Mouse (Mus musculus) cerebellum, postnatal 14 days (tissue): Measurements from ENCODE around the gene Mapkapk5.

Experiments
- DNase-seq, 2 experiments: peaks; one replicate each; pipeline ENCODE4 v3.0.0; 2021; ENCODE audit warnings: mixed read lengths in 2 of 2

Gene Mapkapk5

DNA sequence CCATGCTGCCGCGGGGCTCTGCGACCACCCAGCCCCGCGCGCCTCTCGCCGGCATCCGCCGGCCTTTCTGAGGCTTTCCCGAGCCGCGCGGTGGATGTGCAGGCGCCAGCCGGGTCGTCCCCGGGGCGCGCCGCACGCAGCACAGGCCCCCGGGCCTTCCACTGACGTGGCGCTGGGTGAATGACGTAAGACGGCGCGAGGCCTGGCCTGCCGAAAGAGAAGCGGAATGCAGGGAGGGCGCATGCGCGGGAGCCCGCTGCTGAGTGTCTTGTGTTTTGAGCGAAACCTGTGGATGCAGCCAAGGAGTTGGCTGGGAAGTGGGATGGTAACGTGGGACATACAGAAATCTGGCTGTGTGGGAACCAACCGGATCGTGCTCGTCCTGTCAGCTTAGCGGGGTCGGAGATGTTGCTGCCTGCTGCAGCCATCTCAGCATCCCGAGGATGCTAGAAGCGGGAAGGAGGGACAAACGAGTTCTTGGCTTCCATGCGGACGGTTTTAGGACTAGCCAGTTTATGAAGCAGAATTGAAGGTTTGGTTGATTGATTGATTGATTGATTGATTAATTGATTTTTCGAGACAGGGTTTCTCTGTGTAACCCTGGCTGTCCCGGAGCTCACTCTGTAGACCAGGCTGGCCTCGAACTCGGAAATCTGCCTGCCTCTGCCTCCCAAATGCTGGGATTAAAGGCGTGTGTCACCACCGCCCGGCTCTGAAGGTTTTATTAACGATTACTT, at the start of gene Mapkapk5:
Gene Mapkapk5 (minus strand): TSS at position 113 of the 737 bp plus-strand sequence.
- peak; percentile 99 for DNase-seq

DNA sequence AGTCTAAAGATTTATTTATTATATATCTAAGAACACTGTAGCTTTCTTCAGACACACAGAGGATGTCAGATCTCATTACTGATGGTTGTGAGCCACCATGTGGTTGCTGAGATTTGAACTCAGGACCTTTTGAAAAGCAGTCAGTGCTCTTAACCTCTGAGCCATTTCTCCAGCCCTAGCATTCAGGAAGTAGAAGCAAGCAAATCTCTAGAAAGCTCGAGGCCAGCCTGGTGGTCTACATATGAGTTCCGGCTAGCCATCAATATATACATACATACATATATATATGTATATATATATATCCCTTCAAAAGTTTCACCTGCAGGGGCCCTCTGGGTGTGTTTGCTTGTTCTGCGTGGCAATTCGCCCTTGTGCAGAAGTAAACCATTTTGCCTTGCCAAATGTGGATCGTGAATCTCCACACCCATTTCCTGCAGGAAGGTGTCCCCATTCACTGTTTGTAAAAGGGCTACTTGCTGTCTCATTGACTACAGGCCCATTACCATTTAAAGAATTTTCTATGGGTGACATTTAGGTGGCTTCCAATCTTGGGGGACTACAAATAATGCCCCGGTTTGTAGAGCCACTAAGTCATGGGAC, 49.1 kb upstream of the Mapkapk5 start:
- DNase-seq = no peak

DNA sequence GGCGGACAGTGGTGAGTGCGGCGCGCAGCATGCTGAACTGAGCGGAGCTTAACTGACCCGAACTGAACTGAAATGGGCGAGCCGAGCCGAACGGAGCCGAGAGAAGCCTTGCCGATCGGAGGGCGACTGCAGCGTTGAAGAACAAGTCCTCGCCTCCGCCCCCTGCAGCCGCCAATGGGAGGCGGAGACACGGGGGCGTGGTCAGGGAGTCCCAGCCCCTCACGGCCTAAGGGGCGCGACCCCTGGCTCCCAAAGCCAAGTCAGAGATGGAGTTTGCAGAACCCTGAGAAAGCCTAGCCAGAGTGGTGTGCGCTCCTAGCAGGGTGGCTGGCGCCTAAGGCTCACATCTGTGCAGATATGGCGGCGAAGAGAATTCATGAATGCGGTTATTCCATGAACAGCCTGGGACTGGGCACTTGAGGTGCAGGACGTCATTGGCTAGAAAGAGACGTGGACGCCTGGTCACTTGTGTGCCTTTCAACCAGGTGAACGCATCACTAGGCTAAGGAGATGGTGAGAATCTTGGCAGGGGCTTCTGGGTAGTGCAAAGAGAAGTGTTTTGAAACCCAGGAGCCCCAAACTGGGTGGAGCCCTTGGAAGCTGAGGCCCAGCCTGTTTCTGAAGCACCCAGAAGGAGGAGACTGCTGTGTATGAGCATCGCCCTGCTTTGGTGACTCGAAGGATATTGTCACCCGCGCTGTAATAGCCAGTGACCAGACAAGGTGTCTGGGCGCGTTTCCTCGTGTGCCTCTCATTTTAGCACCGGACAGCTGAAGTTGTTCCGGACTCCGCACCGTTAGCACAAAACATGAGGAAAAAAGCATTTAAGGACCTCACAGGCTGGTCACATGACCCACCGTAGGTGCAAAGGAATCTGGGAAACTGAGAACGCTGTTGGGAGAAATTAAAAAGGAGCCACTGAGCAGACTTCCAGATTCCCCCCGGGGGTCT, 48.0 kb upstream of the Mapkapk5 start, which contains the start of gene Aldh2:
Gene Aldh2 (minus strand): TSS at position 374 of the 951 bp plus-strand sequence.
- DNase-seq = peak; percentile 70 to 71

DNA sequence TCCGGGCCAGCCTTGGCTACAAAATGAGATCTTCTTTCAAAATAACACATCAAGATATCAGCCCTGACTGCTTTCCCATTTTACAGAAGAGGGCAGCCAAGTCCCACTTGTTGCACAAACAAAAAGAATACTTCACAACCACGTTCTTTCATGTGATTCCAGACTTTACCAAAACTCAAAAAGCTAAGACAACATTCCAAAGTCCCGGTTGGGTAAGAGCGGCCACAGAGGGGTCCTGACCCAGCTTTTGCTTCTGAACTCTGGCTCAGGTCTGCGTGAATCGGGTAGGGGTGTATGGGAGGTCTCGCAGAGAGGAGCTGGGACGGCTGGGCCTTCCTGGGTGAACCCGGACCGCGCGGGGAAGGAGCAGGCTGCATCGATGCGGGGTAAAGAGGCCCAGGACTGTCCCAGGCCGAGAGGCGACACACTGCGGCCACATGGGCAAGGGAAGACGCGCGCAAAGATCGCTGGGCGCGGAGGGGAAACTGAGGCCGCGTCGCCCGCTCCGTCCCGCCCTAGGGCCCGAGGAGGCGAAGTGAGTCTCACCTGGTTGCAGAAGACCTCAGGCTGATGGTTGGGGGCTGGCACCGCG, 47.2 kb upstream of the Mapkapk5 start:
- DNase-seq = peak in 1 of 2 experiments; percentile 20

DNA sequence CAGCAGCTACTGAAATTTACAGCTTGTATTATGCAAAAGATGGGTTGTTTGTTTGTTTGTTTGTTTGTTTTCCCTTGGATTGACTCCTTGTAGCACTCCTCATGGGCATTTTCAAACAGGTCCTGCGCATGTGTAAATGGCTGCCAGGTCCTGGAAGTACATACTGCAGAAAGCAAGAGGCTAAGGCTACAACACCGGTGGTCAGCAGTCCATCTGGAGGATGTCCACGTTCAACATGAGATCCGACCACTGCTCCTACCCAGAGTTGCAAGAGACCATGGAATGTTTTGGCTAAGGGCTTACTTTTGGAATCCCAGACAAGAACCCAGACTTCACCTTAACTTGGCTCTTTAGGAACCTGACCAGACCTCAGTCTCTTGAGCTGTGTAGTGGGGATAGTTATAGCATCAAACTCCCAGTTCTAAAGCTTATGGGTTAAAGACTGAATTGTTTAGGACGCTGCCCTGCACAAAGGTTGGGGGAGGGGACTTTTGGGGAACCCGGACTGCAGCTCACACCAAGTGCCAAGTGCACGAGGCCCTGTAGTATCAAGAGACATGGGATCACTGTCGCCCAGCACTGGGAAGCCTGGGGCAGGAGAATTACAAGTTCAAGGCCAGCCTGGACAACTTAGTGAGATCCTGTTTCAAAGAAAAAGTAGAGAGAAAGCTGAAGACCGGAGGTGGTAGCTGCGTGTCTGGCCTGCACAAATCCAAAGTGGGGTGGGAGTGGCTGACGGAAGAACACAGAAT, 46.5 kb upstream of the Mapkapk5 start:
- DNase-seq = no peak

DNA sequence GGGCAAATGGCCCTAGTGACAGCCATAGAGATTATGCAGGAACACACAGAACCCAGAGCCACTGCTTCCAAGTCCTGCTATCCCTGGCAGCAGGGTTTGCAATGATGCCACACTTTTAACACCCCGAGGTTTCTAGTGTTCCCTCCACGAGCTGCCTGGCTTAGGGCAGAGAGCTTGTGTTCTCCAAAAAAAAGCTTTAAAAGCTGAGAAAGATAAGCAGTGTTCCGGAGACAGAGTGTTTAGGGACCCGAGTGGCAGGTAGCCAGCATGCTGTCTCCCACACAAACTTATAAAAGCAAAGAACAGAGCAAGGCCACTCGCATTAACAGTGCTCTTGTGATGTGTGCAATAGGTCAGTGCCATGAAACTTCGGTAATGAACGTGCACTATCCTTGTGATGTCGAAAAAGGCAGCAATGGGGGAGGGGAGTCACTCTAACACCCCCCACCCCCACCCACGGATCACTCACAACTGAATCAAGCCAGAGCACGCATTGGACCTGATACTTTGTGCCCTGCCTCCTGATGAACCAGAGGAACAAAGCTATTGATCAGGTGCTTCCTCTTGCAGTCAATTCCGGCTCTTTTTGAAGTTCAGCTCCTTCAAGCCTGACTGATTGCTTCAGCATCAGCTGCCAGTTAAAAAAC, 45.8 kb upstream of the Mapkapk5 start:
- DNase-seq = no peak

DNA sequence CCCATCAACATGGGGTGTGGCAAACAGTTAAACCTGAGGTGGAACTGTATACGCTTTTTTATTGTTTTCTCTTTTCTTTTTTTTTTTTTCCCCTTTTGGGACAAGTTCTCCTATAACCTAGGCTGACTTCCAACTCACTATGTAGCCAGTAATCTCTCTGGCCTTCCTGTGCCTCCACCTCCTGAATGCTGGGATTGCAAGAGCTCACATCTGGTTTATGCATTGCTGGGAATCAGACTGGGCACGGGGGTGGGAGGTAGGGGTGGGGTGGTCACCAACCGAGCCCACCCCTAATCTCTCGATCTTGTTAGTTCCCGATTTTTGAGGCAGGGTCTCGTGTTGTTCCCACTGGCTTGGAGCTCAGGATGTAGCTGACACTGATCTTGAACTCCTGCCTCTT, 44.2 kb upstream of the Mapkapk5 start:
- no peak for DNase-seq

DNA sequence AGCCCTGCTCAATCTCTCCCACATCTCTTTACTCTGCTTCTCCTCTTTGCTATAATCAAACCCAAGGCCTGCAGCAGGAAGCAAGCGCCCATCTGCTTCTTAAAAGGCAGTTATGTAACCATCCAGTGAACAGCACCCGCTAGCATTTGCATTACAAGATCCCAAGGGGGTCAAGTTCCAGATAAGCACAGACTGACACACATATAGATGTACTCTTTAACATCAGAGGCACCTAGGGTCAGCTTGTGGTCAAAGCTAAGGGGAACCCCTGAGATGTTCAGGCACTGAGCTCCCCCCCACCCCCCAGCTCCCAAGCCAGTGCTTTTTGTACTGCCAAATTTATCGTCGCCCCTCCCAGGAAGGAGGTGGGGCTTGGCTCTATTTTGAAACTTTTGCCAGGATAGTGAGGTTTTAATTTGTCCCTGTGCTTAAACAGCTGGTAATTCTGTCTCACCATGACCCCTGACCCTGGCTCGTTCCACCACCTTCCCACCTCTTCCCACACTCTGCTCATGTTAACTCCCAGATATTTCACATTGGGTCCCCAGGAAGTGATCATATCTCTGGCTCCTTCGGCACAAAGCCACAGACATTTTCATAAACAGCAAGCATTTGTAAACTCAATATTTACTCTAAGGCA, 40.8 kb upstream of the Mapkapk5 start:
- no peak for DNase-seq

DNA sequence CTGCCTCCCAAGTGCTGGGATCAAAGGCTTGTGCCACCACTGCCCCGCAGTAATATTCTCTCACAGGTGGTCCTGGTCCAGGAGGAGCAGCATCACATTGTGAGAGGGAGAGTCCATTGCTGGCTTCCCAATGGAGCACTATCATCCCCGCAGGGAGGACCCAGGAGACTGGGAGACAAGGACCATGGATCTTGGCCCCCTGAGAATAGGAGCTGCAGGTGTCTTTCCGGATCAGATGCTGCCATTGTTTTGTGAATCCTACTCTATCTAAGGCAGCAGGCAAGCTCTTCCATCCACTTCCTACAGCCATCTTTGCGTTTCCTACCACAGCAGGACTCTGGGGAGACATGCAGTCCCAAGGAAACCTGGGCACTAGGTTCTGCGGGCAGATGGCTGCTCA, 40.0 kb upstream of the Mapkapk5 start:
- DNase-seq = no peak

DNA sequence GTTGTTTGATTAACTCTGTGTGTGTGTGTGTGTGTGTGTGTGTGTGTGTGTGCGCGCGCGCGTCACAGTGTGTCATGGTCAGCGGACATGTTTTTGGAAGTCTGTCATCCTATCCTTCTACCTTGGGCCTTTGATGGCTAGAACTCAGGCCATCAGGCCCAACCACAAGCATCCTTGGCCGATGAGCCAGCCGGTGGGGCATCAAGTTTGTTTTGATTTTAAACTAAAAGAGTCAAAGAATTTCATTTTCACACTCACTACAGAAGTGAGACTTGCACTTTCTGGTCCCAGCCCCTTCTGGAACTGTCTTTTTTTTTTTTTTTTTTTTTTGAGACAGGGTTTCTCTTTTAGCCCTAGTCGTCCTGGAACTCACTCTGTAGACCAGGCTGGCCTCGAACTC, 39.3 kb upstream of the Mapkapk5 start:
- DNase-seq = no peak

DNA sequence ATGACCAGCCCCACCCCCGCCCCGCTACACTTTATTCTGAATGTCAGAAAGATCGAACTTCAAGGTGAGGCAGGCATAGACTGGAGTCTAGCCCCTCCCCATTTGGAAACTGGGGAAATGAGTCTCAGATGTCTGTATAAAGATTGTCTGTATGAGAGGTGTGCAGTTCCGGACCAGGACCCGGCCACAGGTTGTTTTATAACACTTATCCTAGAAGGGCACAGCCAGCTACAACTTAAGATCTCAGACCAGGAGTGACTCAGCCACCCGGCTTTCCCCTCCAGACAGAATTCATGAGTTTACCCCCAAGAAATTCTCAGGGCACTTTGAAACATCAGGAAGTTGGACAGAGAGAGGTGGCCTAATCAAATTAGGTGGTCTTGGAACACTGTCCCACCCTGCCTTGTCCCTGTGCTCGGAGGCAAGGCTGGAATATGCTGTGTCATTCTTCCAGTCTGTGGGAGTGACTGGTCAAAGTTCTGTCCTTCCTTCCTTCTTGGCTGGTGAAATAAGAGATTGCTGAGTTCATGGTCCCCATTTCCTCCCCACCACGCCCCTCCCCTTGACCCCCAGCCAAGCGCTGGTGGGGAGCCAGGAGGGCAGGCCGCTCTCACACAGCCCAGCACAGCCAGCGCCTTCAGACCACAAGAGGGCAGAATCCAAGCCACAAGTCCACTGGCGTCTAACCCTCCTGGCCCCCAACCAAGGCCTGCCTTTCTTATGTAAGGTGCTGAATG, 38.2 kb upstream of the Mapkapk5 start:
- peak; percentile 59 to 83 for DNase-seq

DNA sequence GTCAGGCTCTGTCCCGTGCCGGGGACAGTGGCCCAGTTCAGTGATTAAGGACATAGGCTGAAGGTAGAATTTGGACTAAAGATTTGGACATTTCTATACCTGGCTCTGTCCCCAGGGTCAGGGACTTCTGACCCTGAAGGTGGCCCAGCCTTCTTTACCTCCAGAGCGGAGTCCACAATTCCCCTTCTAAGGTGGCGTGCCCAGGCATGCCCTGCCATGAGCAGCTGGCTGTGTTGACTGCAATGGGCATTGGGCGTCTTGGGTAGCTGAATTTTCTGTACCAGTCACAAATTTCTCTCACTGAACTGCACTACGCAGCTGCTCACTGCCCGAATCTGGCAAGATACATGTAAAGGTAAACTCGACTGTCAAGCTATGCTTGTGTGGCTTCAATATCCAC, 36.2 kb upstream of the Mapkapk5 start:
- no peak for DNase-seq

DNA sequence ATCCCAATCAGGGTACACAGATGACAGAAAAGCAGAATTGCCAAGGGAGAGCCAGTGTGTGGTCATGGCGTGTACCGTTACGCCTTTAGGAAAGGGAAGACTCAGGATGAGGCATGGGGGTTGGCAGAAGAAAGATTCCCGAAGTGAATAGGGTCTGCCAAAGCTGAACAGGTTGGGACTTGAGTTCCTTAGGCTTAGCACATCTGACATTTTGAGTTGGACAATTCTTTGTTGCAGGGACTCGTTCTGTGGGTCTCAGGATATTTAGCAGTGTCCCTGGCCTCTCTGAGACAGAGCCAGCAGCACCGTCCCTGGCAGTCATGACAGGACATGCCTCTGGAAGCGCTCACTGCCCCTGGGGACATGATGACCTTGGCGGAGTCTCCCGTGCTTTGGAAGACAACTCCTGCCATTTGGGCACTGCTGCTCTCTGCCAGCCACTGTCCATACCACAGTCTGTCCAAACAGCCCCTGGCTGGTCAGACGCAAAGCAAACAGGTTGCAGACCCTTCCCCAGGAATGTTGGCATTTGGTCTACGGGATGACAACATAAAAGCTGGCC, 31.3 kb upstream of the Mapkapk5 start:
- DNase-seq = no peak

DNA sequence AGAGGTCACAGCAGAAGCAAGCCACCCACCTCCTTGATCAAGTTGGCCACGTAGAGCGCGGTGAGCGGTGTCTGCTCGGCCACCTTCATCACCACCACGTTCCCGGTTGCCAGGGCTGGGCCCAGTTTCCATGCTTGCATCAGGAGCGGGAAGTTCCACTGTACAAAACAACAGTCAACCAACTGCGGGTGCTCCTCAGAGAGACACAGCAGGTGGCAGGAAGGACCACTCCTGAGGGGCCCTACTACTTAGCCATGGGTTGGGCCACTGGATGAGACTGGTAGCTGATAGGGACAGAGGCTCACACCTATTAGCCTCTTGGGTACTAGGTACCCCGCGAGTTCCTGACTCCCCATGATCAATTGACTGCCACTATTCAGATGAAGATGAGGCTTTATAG, 30.2 kb upstream of the Mapkapk5 start:
- DNase-seq = no peak

DNA sequence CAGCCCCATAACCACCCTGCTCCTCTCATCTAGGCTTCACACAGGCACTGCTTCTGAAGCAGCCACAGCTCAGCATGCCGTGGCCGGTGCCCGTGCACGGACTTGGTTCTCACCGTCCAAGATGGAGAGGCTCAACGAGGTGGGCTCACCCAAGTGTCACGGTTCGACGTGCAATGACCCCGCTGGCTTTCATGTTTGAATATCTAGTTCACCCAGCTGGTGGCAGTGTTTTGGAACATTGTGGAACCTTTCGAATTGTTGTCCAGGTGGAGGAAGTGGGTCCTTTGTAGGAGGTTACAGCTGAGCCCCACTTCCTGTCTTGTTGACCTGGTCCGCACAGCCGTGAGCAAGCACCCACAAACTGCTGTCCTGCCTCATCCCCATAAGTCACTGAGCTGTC, 28.4 kb upstream of the Mapkapk5 start:
- no peak for DNase-seq

DNA sequence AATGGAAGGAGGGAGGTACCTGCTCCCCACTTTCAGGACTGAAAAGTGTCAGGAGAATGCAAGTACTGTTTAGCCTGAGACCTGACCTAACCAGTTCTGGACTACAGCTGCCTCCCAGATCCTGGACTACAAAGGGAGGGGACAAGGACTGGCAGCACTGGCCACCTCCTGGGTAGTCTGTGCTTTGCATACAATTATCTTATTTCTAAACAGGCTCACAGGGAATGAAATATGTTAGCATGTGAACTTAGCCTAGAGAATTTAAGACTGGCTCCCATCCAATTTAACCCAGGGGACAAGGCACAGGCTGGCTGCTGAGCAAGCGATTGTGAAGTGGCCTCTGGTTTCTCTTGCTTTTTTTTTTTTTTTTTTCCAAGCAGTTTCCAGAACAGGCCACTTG, 25.1 kb upstream of the Mapkapk5 start:
- DNase-seq = no peak

DNA sequence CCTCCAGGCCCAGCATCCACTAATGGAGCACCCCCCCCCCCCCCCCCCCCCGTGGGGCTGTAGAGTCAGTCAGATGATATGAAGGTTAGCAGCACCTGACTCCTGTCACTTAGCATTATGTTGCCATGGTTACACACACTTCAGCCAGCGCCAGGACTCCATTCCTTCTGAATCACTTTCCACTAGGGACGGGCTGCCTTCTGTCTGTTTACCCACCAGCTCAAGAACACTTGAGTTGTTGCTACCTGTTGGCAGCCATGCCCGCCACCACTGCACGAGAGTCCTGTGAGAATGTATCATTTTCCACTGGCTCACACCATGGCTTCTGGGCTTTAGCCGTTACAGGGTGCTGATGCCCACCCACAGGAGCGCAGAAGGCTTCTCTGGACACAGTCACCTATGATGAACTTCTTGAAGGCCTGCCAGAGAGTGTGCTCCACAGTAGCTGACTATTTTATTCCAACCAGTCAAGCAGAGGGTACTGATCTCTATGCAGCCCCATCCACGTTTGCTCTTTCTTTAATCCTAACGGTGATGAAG, 24.2 kb upstream of the Mapkapk5 start:
- DNase-seq = no peak

DNA sequence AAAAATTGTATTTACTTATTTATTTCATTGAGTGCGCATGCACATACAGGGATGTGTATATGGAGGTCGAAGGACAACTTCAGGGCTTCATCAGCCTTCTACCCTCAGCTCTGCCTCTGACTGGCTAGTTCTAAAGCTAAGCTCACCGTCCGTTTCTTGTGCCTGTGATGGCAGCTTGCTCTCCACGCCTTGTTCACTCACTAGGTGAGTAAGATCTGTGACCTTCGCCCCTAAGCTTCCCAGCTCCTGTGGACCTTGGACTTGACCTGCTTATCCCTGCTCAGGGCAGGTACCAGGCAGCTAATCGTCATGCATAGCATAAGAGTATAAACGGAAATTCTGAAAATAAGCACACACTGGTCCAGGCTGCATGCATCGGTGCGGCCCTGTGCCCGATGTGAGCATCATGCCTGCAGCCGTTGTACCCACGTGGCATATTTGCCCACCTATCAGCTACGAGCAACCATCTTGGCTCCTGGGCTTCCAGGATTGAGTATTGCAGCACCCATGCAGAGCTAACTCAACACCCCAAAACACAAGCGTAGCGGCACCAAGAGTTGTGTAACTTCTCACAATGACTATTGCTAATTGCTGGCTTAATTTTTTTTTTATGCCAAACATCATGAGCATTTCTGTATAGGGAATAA, 20.5 kb upstream of the Mapkapk5 start:
- DNase-seq = no peak

DNA sequence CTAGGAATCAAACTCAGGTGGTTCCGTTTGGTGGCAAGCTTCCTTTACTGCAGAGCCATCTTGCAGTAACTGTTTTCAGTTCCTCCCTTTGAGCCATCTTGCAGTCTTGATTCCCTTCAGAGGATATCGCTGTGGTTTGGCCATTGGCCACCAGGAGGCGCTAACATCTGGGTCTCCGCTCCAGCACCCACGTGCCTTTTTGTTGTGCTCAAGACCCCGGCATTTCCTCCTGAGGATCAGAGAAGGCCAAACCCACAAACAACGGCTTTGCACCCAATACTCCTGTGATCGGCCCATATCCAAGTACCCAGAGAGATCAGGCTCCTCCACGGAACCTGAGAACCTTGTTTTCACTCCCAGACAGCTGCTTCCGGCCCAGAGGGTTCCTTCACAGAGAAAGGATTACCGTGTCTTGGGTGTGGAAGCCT, 18.8 kb upstream of the Mapkapk5 start:
- DNase-seq = peak; percentile 74 to 87
